Mouse (Mus musculus) 416B (cell line): ENCODE results near the gene Tomm70a.

Experiments used
- DNase-seq: peaks from one replicate; pipeline ENCODE4 v3.0.0; 2011; ENCODE audit warnings: low read depth

Gene Tomm70a

GRCm38 (mm10) chr16:57191214-57191613 is 69.7 kb downstream of the Tomm70a start:
- no peak for DNase-seq

GRCm38 (mm10) chr16:57196590-57196989 is 75.1 kb downstream of the Tomm70a start:
- DNase-seq, result peak; percentile 49

GRCm38 (mm10) chr16:57197281-57197680 is 75.8 kb downstream of the Tomm70a start:
- DNase-seq, result no peak
